Mouse (Mus musculus) bone marrow, adult 2 months (tissue): ENCODE results near the gene Fam160a2.

Experiments used
- CTCF ChIP-seq: fragments of 200-500 bp; IDR thresholded peaks from 2 replicates; pipeline ENCODE4 v1.5.1; 2011; ENCODE audit warnings: low read length, control low read depth; ENCODE audit not compliant: control insufficient read depth, insufficient read depth
- POLR2A ChIP-seq: fragments of 200-500 bp; IDR thresholded peaks from 2 replicates; pipeline ENCODE4 v1.6.1; 2011; ENCODE audit warnings: low read depth, mild to moderate bottlenecking, control low read depth, low read length, borderline replicate concordance; ENCODE audit not compliant: control insufficient read depth

DNA sequence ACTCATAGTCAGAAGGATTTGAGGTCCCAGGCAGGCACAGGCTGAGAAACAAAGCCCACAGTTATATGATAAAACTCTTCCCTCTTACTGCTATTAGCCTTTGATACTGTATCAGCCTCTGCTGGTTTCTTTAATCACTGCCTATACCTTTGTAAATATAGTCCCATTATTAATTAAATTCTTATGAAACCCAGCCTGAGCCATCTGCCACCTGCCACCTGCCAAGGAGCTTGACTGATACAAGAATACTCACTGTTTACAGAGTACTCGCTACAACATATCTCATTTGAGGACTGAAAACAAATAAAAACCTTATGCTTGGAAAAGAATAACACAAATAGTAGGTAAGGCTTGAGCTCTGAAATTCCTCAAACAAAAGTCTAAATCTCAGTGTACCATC, 5.2 kb downstream of the Fam160a2 start:
- TF ChIP-seq CTCF (no peak), POLR2A (no peak)
